Mouse (Mus musculus) spleen, adult 2 months (tissue): Measurements from ENCODE around the gene Swap70.

Experiments used
- CTCF ChIP-seq: fragments of 200-500 bp; IDR thresholded peaks from 2 replicates; pipeline ENCODE4 v1.5.1; 2011; ENCODE audit warnings: mild to moderate bottlenecking, inconsistent platforms; ENCODE audit not compliant: insufficient read depth, insufficient read length, insufficient replicate concordance; ENCODE audit errors: extremely low read depth
- POLR2A ChIP-seq: fragments of 200-500 bp; IDR thresholded peaks from 2 replicates; pipeline ENCODE4 v1.6.1; 2011; ENCODE audit warnings: low read depth, low read length, inconsistent platforms

GRCm38 (mm10) chr7:110241472-110242289, 20.2 kb downstream of the Swap70 start:
- no peak for TF ChIP-seq POLR2A
- no peak for TF ChIP-seq CTCF
